Mouse (Mus musculus) lung, embryonic 16.5 days (tissue): Measurements from ENCODE around the gene Trp53rkb. TPM values are rescaled to one million over a fixed set of nuclear protein-coding genes. Genes with fewer than 3 reads are reported as not detected.

Experiments used
- ATAC-seq: fragments of 200-750 bp; cut with Nextera tagmentation; 2 replicates; pipeline ENCODE4 v1.8.0; 2017; ENCODE audit warnings: low read depth, mild to moderate bottlenecking, moderate library complexity
- H3K27ac ChIP-seq: fragments of 300-500 bp; sonication (generic); 2 replicates; pipeline ENCODE4 v1.5.1; 2014; ENCODE audit warnings: mild to moderate bottlenecking, control low read depth, low read length
- H3K27me3 ChIP-seq: fragments of 300-500 bp; sonication (generic); 2 replicates; pipeline ENCODE4 v1.6.1; 2014; ENCODE audit warnings: low read depth, low read length, mixed read lengths; ENCODE audit not compliant: control insufficient read depth, insufficient read depth
- H3K36me3 ChIP-seq: fragments of 300-500 bp; sonication (generic); 2 replicates; pipeline ENCODE4 v1.6.1; 2014; ENCODE audit warnings: low read length; ENCODE audit not compliant: control insufficient read depth, insufficient read depth
- H3K4me1 ChIP-seq: fragments of 300-500 bp; sonication (generic); replicated peaks from 2 replicates; pipeline ENCODE4 v1.6.1; 2014; ENCODE audit warnings: low read length, mixed read lengths; ENCODE audit not compliant: control insufficient read depth, insufficient read depth
- H3K4me2 ChIP-seq: fragments of 300-500 bp; sonication (generic); 2 replicates; pipeline ENCODE4 v1.6.1; 2014; ENCODE audit warnings: low read depth, low read length, control low read depth
- H3K4me3 ChIP-seq: fragments of 300-500 bp; sonication (generic); 2 replicates; pipeline ENCODE4 v1.5.1; 2014; ENCODE audit warnings: mild to moderate bottlenecking, low read length, control low read depth
- H3K9ac ChIP-seq: fragments of 300-500 bp; sonication (generic); 2 replicates; pipeline ENCODE4 v1.6.1; 2014; ENCODE audit warnings: low read length, control low read depth
- H3K9me3 ChIP-seq: fragments of 300-500 bp; sonication (generic); 2 replicates; pipeline ENCODE4 v1.6.1; 2016; ENCODE audit warnings: low read length; ENCODE audit not compliant: control insufficient read depth
- WGBS: fragments of 180-500 bp; shearing (Covaris S2); extraction: QIAGEN DNeasy Blood & Tissue Kit; methylation state at CpG from one replicate; pipeline ENCODE4 v1.1.7; 2014; 5-methylcytosine and 5-hydroxymethylcytosine counted together
- polyA plus RNA-seq: library from polyadenylated mRNA; unstranded; fragments of >200 nt; fragmentation: Nextera tagmentation; extraction: Ambion mirVana; gene quantifications from 2 replicates; pipeline ENCODE4 v1.2.1, GENCODE M21; 2015

Gene Trp53rkb
- polyA plus RNA-seq, 1 experiment from 2014 or later, result 5.8 TPM

- no peak overlapping the region for H3K4me3 ChIP-seq
- WGBS, result 62% methylated on average over 5 of the region's 5 CpGs
- no peak overlapping the region for H3K27ac ChIP-seq
- 0 out of 2 replicates have a peak, but pooled peaks cover under 1% of the 10 kb centered on the region for H3K4me1 ChIP-seq
- no peaks in the 10 kb centered on the region for H3K9me3 ChIP-seq
- H3K36me3 ChIP-seq, result peaks cover 4% of the 10 kb centered on the region
- no peaks in the 10 kb centered on the region for H3K27me3 ChIP-seq
- no peak for ATAC-seq
- no peak overlapping the region for H3K9ac ChIP-seq
- H3K4me2 ChIP-seq, result no peak overlapping the region
These were observed 43.2 kb downstream of the Trp53rkb start for GRCm38 (mm10) chr2:166835581-166835980.

GRCm38 (mm10) chr2:166841813-166842212 lies 49.5 kb downstream of the Trp53rkb start:
- no peak for ATAC-seq
- peaks cover 11% of the 10 kb centered on the region for H3K36me3 ChIP-seq
- H3K4me1 ChIP-seq, result no peaks in the 10 kb centered on the region
- no peak overlapping the region for H3K4me3 ChIP-seq
- 0 out of 2 replicates have a peak, but pooled peaks cover under 1% of the 10 kb centered on the region for H3K9me3 ChIP-seq
- H3K4me2 ChIP-seq, result no peak overlapping the region
- no peaks in the 10 kb centered on the region for H3K27me3 ChIP-seq
- no peak overlapping the region for H3K9ac ChIP-seq
- no peak overlapping the region for H3K27ac ChIP-seq
- WGBS, result 83% methylated on average over 4 of the region's 4 CpGs

Other genes starting within 250 kb of the Trp53rkb start
- 8.9 and 10.7 TPM in 2 replicates for gene Prex1, start 78.7 kb upstream of the Trp53rkb start, polyA plus RNA-seq
- gene Arfgef2, start 13.1 kb downstream of the Trp53rkb start, polyA plus RNA-seq, result 5.8 and 6.1 TPM in 2 replicates
- 106 and 118 TPM in 2 replicates for gene Cse1l, start 113.5 kb downstream of the Trp53rkb start, polyA plus RNA-seq
- gene Stau1, start 203.8 kb downstream of the Trp53rkb start, polyA plus RNA-seq, result 79.6 and 86.8 TPM in 2 replicates
- 40.5 and 43.6 TPM in 2 replicates for gene Ddx27, start 222.7 kb downstream of the Trp53rkb start, polyA plus RNA-seq